Mouse (Mus musculus) liver, embryonic 12.5 days (tissue): ENCODE data around the gene Golm1. TPM values are rescaled to one million over a fixed set of nuclear protein-coding genes. Genes with fewer than 3 reads are reported as not detected.

Experiments
- ATAC-seq: fragments of 200-750 bp; cut with Nextera tagmentation; 2 replicates; pipeline ENCODE4 v1.8.0; 2017; ENCODE audit warnings: moderate number of reproducible peaks, mild to moderate bottlenecking, moderate library complexity
- H3K27ac ChIP-seq: fragments of 300-500 bp; sonication (generic); 2 replicates; pipeline ENCODE4 v1.5.1; 2016; ENCODE audit warnings: mild to moderate bottlenecking
- H3K27me3 ChIP-seq: fragments of 300-500 bp; sonication (generic); replicated peaks from 2 replicates; pipeline ENCODE4 v1.6.1; 2016; ENCODE audit warnings: mild to moderate bottlenecking, moderate library complexity
- H3K36me3 ChIP-seq: fragments of 300-500 bp; sonication (generic); 2 replicates; pipeline ENCODE4 v1.6.1; 2016; ENCODE audit warnings: mild to moderate bottlenecking, moderate library complexity
- H3K4me1 ChIP-seq: fragments of 300-500 bp; sonication (generic); 2 replicates; pipeline ENCODE4 v1.6.1; 2016
- H3K4me2 ChIP-seq: fragments of 300-500 bp; sonication (generic); 2 replicates; pipeline ENCODE4 v1.6.1; 2016; ENCODE audit warnings: mild to moderate bottlenecking, moderate library complexity
- H3K4me3 ChIP-seq: fragments of 300-500 bp; sonication (generic); 2 replicates; pipeline ENCODE4 v1.5.1; 2016; ENCODE audit warnings: mild to moderate bottlenecking, moderate library complexity
- H3K9ac ChIP-seq: fragments of 300-500 bp; sonication (generic); 2 replicates; pipeline ENCODE4 v1.6.1; 2016; ENCODE audit warnings: mild to moderate bottlenecking, moderate library complexity
- H3K9me3 ChIP-seq: fragments of 300-500 bp; sonication (generic); replicated peaks from 2 replicates; pipeline ENCODE4 v1.6.1; 2016; ENCODE audit warnings: mild to moderate bottlenecking, moderate library complexity
- WGBS: fragments of 180-500 bp; shearing (Covaris S2); methylation state at CpG from one replicate; pipeline ENCODE4 v1.1.7; 2016; ENCODE audit not compliant: insufficient replicate concordance; 5-methylcytosine and 5-hydroxymethylcytosine counted together
- polyA plus RNA-seq: library from polyadenylated mRNA; unstranded; fragments of >200 nt; fragmentation: Nextera tagmentation; extraction: Ambion mirVana; gene quantifications from 2 replicates; pipeline ENCODE4 v1.2.1, GENCODE M21; 2016

Golm1 gene
- polyA plus RNA-seq, 1 experiment from 2014 or later: 63.8 TPM

GRCm38 (mm10) chr13:59642818-59643217 is 32.8 kb downstream of the Golm1 start:
- ATAC-seq: peak; percentile 96
- 11% methylated on average over 2 of the region's 2 CpGs for WGBS
- peaks cover 81% of the 10 kb centered on the region for H3K4me1 ChIP-seq

GRCm38 (mm10) chr13:59640178-59640440 is 35.5 kb downstream of the Golm1 start:
- 82% methylated on average over 6 of the region's 6 CpGs for WGBS
- ATAC-seq: no peak
- Histone ChIP-seq H3K9me3 (no peaks in the 10 kb centered on the region), H3K4me1 (peaks cover 63% of the 10 kb centered on the region), H3K27ac (peak overlapping the region; percentile 76), H3K4me2 (peak overlapping the region; percentile 34; the same call in 1 of the 2 replicates), H3K27me3 (no peaks in the 10 kb centered on the region), H3K36me3 (peaks cover 85% of the 10 kb centered on the region), H3K9ac (peak overlapping the region; percentile 32; the same call in 1 of the 2 replicates), H3K4me3 (no peak overlapping the region)

More at GRCm38 (mm10) chr13:59642818-59643217, 32.8 kb downstream of the Golm1 start:
- peaks cover 85% of the 10 kb centered on the region for H3K36me3 ChIP-seq
- peak overlapping the region; percentile 46 for H3K4me2 ChIP-seq
- H3K4me3 ChIP-seq: no peak overlapping the region
- H3K27ac ChIP-seq: peak overlapping the region; percentile 89
- H3K9me3 ChIP-seq: no peaks in the 10 kb centered on the region
- H3K27me3 ChIP-seq: no peaks in the 10 kb centered on the region
- H3K9ac ChIP-seq: no peak overlapping the region

- Histone ChIP-seq H3K9me3 (no peaks in the 10 kb centered on the region), H3K27me3 (no peaks in the 10 kb centered on the region), H3K4me3 (no peak overlapping the region), H3K27ac (peak overlapping the region; percentile 76), H3K4me2 (peak overlapping the region; percentile 34), H3K36me3 (peaks cover 85% of the 10 kb centered on the region), H3K4me1 (peaks cover 58% of the 10 kb centered on the region), H3K9ac (peak overlapping the region; percentile 32)
- WGBS: 62% methylated on average over 16 of the region's 16 CpGs
- peak; percentile 70 for ATAC-seq
Measured at GRCm38 (mm10) chr13:59639368-59640177, 36.0 kb downstream of the Golm1 start.

- 91% methylated on average over 7 of the region's 7 CpGs for WGBS
- no peak for ATAC-seq
- H3K36me3 ChIP-seq: peaks cover 95% of the 10 kb centered on the region
- no peak overlapping the region for H3K4me2 ChIP-seq
- no peaks in the 10 kb centered on the region for H3K27me3 ChIP-seq
- no peak overlapping the region for H3K9ac ChIP-seq
- H3K27ac ChIP-seq: no peak overlapping the region
- peaks cover 41% of the 10 kb centered on the region for H3K4me1 ChIP-seq
- no peak overlapping the region for H3K4me3 ChIP-seq
- H3K9me3 ChIP-seq: no peaks in the 10 kb centered on the region
Measured at GRCm38 (mm10) chr13:59637800-59638199, 37.8 kb downstream of the Golm1 start.

- H3K27me3 ChIP-seq: no peaks in the 10 kb centered on the region
- H3K36me3 ChIP-seq: peaks cover 99% of the 10 kb centered on the region
- no peak overlapping the region for H3K4me2 ChIP-seq
- peaks cover 11% of the 10 kb centered on the region for H3K4me1 ChIP-seq
- H3K4me3 ChIP-seq: no peak overlapping the region
- no peak overlapping the region for H3K27ac ChIP-seq
- ATAC-seq: no peak
- WGBS: 71% methylated on average over 5 of the region's 5 CpGs
- H3K9ac ChIP-seq: no peak overlapping the region
- H3K9me3 ChIP-seq: no peaks in the 10 kb centered on the region
Measured at GRCm38 (mm10) chr13:59634637-59635036, 41.0 kb downstream of the Golm1 start.

GRCm38 (mm10) chr13:59626739-59627138 is 48.9 kb downstream of the Golm1 start:
- H3K9ac ChIP-seq: no peak overlapping the region

GRCm38 (mm10) chr13:59624903-59625302 is 50.7 kb downstream of the Golm1 start:
- Histone ChIP-seq H3K36me3 (peaks cover 90% of the 10 kb centered on the region), H3K9ac (no peak overlapping the region), H3K4me1 (peaks cover 6% of the 10 kb centered on the region), H3K9me3 (no peaks in the 10 kb centered on the region), H3K27me3 (no peaks in the 10 kb centered on the region), H3K27ac (no peak overlapping the region), H3K4me3 (no peak overlapping the region), H3K4me2 (no peak overlapping the region)
- WGBS: 65% methylated on average over 5 of the region's 5 CpGs
- ATAC-seq: no peak

More at GRCm38 (mm10) chr13:59626739-59627138, 48.9 kb downstream of the Golm1 start:
- Histone ChIP-seq H3K9me3 (no peaks in the 10 kb centered on the region), H3K36me3 (peaks cover 90% of the 10 kb centered on the region), H3K4me2 (no peak overlapping the region), H3K4me3 (no peak overlapping the region), H3K27ac (no peak overlapping the region), H3K27me3 (no peaks in the 10 kb centered on the region), H3K4me1 (no peaks in the 10 kb centered on the region)
- 84% methylated on average over 7 of the region's 7 CpGs for WGBS
- ATAC-seq: no peak

GRCm38 (mm10) chr13:59624389-59624788 is 51.2 kb downstream of the Golm1 start:
- peaks cover 86% of the 10 kb centered on the region for H3K36me3 ChIP-seq
- no peaks in the 10 kb centered on the region for H3K9me3 ChIP-seq
- H3K9ac ChIP-seq: no peak overlapping the region
- no peak overlapping the region for H3K27ac ChIP-seq
- H3K4me3 ChIP-seq: no peak overlapping the region
- peaks cover 6% of the 10 kb centered on the region for H3K4me1 ChIP-seq
- no peak for ATAC-seq
- no peaks in the 10 kb centered on the region for H3K27me3 ChIP-seq
- H3K4me2 ChIP-seq: no peak overlapping the region
- WGBS: 67% methylated on average over 3 of the region's 3 CpGs

GRCm38 (mm10) chr13:59621643-59622489 is 53.7 kb downstream of the Golm1 start:
- Histone ChIP-seq H3K9ac (no peak overlapping the region), H3K36me3 (peaks cover 86% of the 10 kb centered on the region), H3K9me3 (no peaks in the 10 kb centered on the region), H3K4me2 (no peak overlapping the region), H3K27ac (no peak overlapping the region), H3K4me1 (peaks cover 6% of the 10 kb centered on the region), H3K27me3 (no peaks in the 10 kb centered on the region), H3K4me3 (no peak overlapping the region)
- ATAC-seq: no peak
- WGBS: 72% methylated on average over 7 of the region's 7 CpGs

GRCm38 (mm10) chr13:59618463-59618862 is 57.1 kb downstream of the Golm1 start:
- H3K27me3 ChIP-seq: no peaks in the 10 kb centered on the region
- no peaks in the 10 kb centered on the region for H3K9me3 ChIP-seq
- H3K4me3 ChIP-seq: no peak overlapping the region
- H3K36me3 ChIP-seq: peaks cover 70% of the 10 kb centered on the region
- WGBS: 70% methylated on average over 6 of the region's 6 CpGs
- no peak overlapping the region for H3K4me2 ChIP-seq
- peak; percentile 40; the same call in 1 of the 2 replicates for ATAC-seq
- no peak overlapping the region for H3K9ac ChIP-seq
- H3K27ac ChIP-seq: no peak overlapping the region
- peaks cover 9% of the 10 kb centered on the region for H3K4me1 ChIP-seq

- Histone ChIP-seq H3K9me3 (no peaks in the 10 kb centered on the region), H3K9ac (no peak overlapping the region), H3K27ac (no peak overlapping the region), H3K27me3 (no peaks in the 10 kb centered on the region), H3K4me3 (no peak overlapping the region), H3K4me2 (no peak overlapping the region), H3K4me1 (peaks cover 12% of the 10 kb centered on the region), H3K36me3 (peaks cover 63% of the 10 kb centered on the region)
- no peak for ATAC-seq
- 72% methylated on average over 4 of the region's 4 CpGs for WGBS
Measured at GRCm38 (mm10) chr13:59615554-59615953, 60.1 kb downstream of the Golm1 start.

- WGBS: 86% methylated on average over 4 of the region's 4 CpGs
- Histone ChIP-seq H3K9ac (no peak overlapping the region), H3K36me3 (peaks cover 63% of the 10 kb centered on the region), H3K4me2 (no peak overlapping the region), H3K27ac (no peak overlapping the region), H3K4me1 (peaks cover 8% of the 10 kb centered on the region), H3K9me3 (no peaks in the 10 kb centered on the region), H3K4me3 (no peak overlapping the region), H3K27me3 (no peaks in the 10 kb centered on the region)
- ATAC-seq: no peak
Measured at GRCm38 (mm10) chr13:59615152-59615551, 60.5 kb downstream of the Golm1 start.
